Mouse (Mus musculus) MEL (cell line): Measurements from ENCODE around the gene Vwa8. TPM values are rescaled to one million over a fixed set of nuclear protein-coding genes. Genes with fewer than 3 reads are reported as not detected.

Experiments used
- DNase-seq: peaks from one replicate; pipeline ENCODE4 v3.0.0; 2011; ENCODE audit warnings: low read depth, low spot score
- H3K27ac ChIP-seq: 2 replicates; pipeline ENCODE4 v1.5.1; 2012; ENCODE audit warnings: low read depth, mild to moderate bottlenecking, control low read depth, low read length, moderate library complexity; ENCODE audit not compliant: control insufficient read depth
- H3K27me3 ChIP-seq, 2 experiments: fragments of 150-350 bp in 1 of 2; sonication (generic) in 1 of 2; 2 replicates each; pipeline ENCODE4 v1.6.1; 2012; ENCODE audit warnings: low read length in 2 of 2, mild to moderate bottlenecking in 2 of 2, improper control_type of control experiment in 1 of 2, moderate library complexity in 1 of 2; ENCODE audit not compliant: insufficient read depth in 2 of 2, control insufficient read depth in 1 of 2
- H3K36me3 ChIP-seq, 2 experiments: 2 replicates each; pipeline ENCODE4 v1.6.1; 2012 to 2014; ENCODE audit warnings: low read length in 2 of 2, improper control_type of control experiment in 1 of 2, inconsistent platforms in 1 of 2, mild to moderate bottlenecking in 1 of 2; ENCODE audit not compliant: insufficient read depth in 2 of 2, control insufficient read depth in 1 of 2
- H3K4me1 ChIP-seq, 2 experiments: fragments of 150-350 bp in 1 of 2; sonication (generic) in 1 of 2; 2 replicates each; pipeline ENCODE4 v1.6.1; 2012; ENCODE audit warnings: low read length in 2 of 2, improper control_type of control experiment in 1 of 2, mild to moderate bottlenecking in 1 of 2; ENCODE audit not compliant: insufficient read depth in 2 of 2, control insufficient read depth in 1 of 2
- H3K4me3 ChIP-seq, 2 experiments: fragments of 150-350 bp in 1 of 2; sonication (generic) in 1 of 2; 2 replicates each; pipeline ENCODE4 v1.5.1; 2012; ENCODE audit warnings: low read depth in 2 of 2, low read length in 2 of 2, mild to moderate bottlenecking in 2 of 2, moderate library complexity in 2 of 2, control low read depth in 1 of 2, improper control_type of control experiment in 1 of 2; ENCODE audit not compliant: control insufficient read depth in 1 of 2, insufficient read depth in 1 of 2
- H3K79me2 ChIP-seq: 2 replicates; pipeline ENCODE4 v1.6.1; 2012; ENCODE audit warnings: mild to moderate bottlenecking, low read length, moderate library complexity; ENCODE audit not compliant: control insufficient read depth, poor library complexity, insufficient read depth
- H3K9ac ChIP-seq: 2 replicates; pipeline ENCODE4 v1.6.1; 2012; ENCODE audit warnings: low read depth, mild to moderate bottlenecking, control low read depth, low read length, moderate library complexity; ENCODE audit not compliant: control insufficient read depth, poor library complexity, severe bottlenecking
- H3K9me3 ChIP-seq: fragments of 150-350 bp; sonication (generic); replicated peaks from 2 replicates; pipeline ENCODE4 v1.6.1; 2012; ENCODE audit warnings: mild to moderate bottlenecking, low read length, improper control_type of control experiment, moderate library complexity; ENCODE audit not compliant: insufficient read depth
- CTCF ChIP-seq, 3 experiments: IDR thresholded peaks in 2 of 3; conservative IDR thresholded peaks in 1 of 3; 2 replicates each; pipeline ENCODE4 v1.5.1; 2011 to 2012; ENCODE audit warnings: low read length in 3 of 3, low read depth in 2 of 3, mild to moderate bottlenecking in 2 of 3, improper control_type of control experiment in 1 of 3, inconsistent platforms in 1 of 3, mixed read lengths in 1 of 3, moderate library complexity in 1 of 3; ENCODE audit not compliant: control insufficient read depth in 1 of 3, insufficient read depth in 1 of 3, poor library complexity in 1 of 3, severe bottlenecking in 1 of 3
- E2F4 ChIP-seq: IDR thresholded peaks from 2 replicates; pipeline ENCODE4 v1.6.1; 2011; ENCODE audit warnings: low read depth, low read length, improper control_type of control experiment, borderline replicate concordance
- ETS1 ChIP-seq: IDR thresholded peaks from 2 replicates; pipeline ENCODE4 v1.6.1; 2012; ENCODE audit warnings: low read depth, mild to moderate bottlenecking, inconsistent platforms, low read length, improper control_type of control experiment, moderate library complexity
- GABPA ChIP-seq: IDR thresholded peaks from 2 replicates; pipeline ENCODE4 v1.6.1; 2012; ENCODE audit warnings: low read depth, mild to moderate bottlenecking, inconsistent platforms, low read length, improper control_type of control experiment, moderate library complexity
- KAT2A ChIP-seq: conservative IDR thresholded peaks from 2 replicates; pipeline ENCODE4 v1.6.1; 2012; ENCODE audit warnings: low read depth, low read length, improper control_type of control experiment, inconsistent platforms
- MAFK ChIP-seq: IDR thresholded peaks from 2 replicates; pipeline ENCODE4 v1.6.1; 2011; ENCODE audit warnings: low read depth, mild to moderate bottlenecking, low read length, improper control_type of control experiment, borderline replicate concordance
- MAX ChIP-seq: IDR thresholded peaks from 2 replicates; pipeline ENCODE4 v1.6.1; 2011; ENCODE audit warnings: low read length, improper control_type of control experiment
- MAZ ChIP-seq: IDR thresholded peaks from 2 replicates; pipeline ENCODE4 v1.6.1; 2012; ENCODE audit warnings: low read depth, mild to moderate bottlenecking, inconsistent platforms, low read length, improper control_type of control experiment
- MXI1 ChIP-seq: IDR thresholded peaks from 2 replicates; pipeline ENCODE4 v1.6.1; 2011; ENCODE audit warnings: mild to moderate bottlenecking, low read depth, low read length, improper control_type of control experiment
- NRF1 ChIP-seq: IDR thresholded peaks from 2 replicates; pipeline ENCODE4 v1.6.1; 2014; ENCODE audit warnings: low read depth, mild to moderate bottlenecking, inconsistent platforms, low read length, improper control_type of control experiment, moderate library complexity; ENCODE audit not compliant: poor library complexity, insufficient read depth, severe bottlenecking
- POLR2AphosphoS5 ChIP-seq: IDR thresholded peaks from 2 replicates; pipeline ENCODE4 v1.6.1; 2012; ENCODE audit warnings: low read depth, borderline replicate concordance, mild to moderate bottlenecking, inconsistent platforms, low read length, moderate library complexity, mixed read lengths
- RAD21 ChIP-seq: IDR thresholded peaks from 2 replicates; pipeline ENCODE4 v1.6.1; 2011; ENCODE audit warnings: mild to moderate bottlenecking, low read depth, low read length, improper control_type of control experiment
- RCOR1 ChIP-seq: IDR thresholded peaks from 2 replicates; pipeline ENCODE4 v1.6.1; 2012; ENCODE audit warnings: low read depth, mild to moderate bottlenecking, inconsistent platforms, low read length, improper control_type of control experiment
- SIN3A ChIP-seq: IDR thresholded peaks from 2 replicates; pipeline ENCODE4 v1.6.1; 2012; ENCODE audit warnings: low read length, improper control_type of control experiment, inconsistent platforms
- TAL1 ChIP-seq: IDR thresholded peaks from 2 replicates; pipeline ENCODE4 v1.6.1; 2012; ENCODE audit warnings: mild to moderate bottlenecking, inconsistent platforms, low read length, moderate library complexity, mixed read lengths
- TBP ChIP-seq: IDR thresholded peaks from 2 replicates; pipeline ENCODE4 v1.8.0; 2011; ENCODE audit warnings: low read depth, low read length, improper control_type of control experiment
- TCF12 ChIP-seq: IDR thresholded peaks from 2 replicates; pipeline ENCODE4 v1.6.1; 2014; ENCODE audit warnings: low read depth, mild to moderate bottlenecking, inconsistent platforms, low read length, improper control_type of control experiment, moderate library complexity
- USF2 ChIP-seq, 2 experiments: IDR thresholded peaks; 2 replicates each; pipeline ENCODE4 v1.6.1; 2011 to 2012; ENCODE audit warnings: improper control_type of control experiment in 2 of 2, low read length in 2 of 2, borderline replicate concordance in 1 of 2, inconsistent platforms in 1 of 2, low read depth in 1 of 2, mild to moderate bottlenecking in 1 of 2; ENCODE audit not compliant: insufficient read depth in 1 of 2
- ZC3H11A ChIP-seq: IDR thresholded peaks from 2 replicates; pipeline ENCODE4 v1.6.1; 2012; ENCODE audit warnings: low read depth, mild to moderate bottlenecking, inconsistent platforms, low read length, improper control_type of control experiment
- ZKSCAN1 ChIP-seq: IDR thresholded peaks from 2 replicates; pipeline ENCODE4 v1.6.1; 2012; ENCODE audit warnings: low read depth, mild to moderate bottlenecking, inconsistent platforms, low read length, improper control_type of control experiment, moderate library complexity
- ZNF384 ChIP-seq: IDR thresholded peaks from 2 replicates; pipeline ENCODE4 v1.6.1; 2012; ENCODE audit warnings: low read depth, mild to moderate bottlenecking, inconsistent platforms, low read length, improper control_type of control experiment
- polyA plus RNA-seq, 2 experiments: library from polyadenylated mRNA; stranded (reverse) in 1 of 2; unstranded in 1 of 2; fragments of >175 nt in 1 of 2; fragments of >200 nt in 1 of 2; gene quantifications; 2 replicates each; pipeline versions ENCODE4 v1.2.1 to v1.2.4; 2012; ENCODE audit warnings: low replicate concordance in 2 of 2, low read depth in 1 of 2; ENCODE audit not compliant: insufficient read length in 2 of 2, insufficient read depth in 1 of 2, missing spikeins in 1 of 2
- total RNA-seq: library from RNA; depleted of rRNA; stranded (reverse); fragments of 300-350 nt; gene quantifications from 2 replicates; pipeline ENCODE4 v1.2.3, GENCODE M21; 2012

Gene Vwa8
- total and polyA plus RNA-seq, 3 experiments, result 12.4 to 19.6 TPM; not detected in 1

GRCm38 (mm10) chr14:78861156-78861555, 12.3 kb downstream of the Vwa8 start:
- no peak for TF ChIP-seq POLR2AphosphoS5
- TF ChIP-seq ZNF384, result no peak
- TF ChIP-seq ZC3H11A, result no peak
- TF ChIP-seq SIN3A, result no peak
- no peak for TF ChIP-seq RCOR1
- no peak for TF ChIP-seq TBP
- TF ChIP-seq MAZ, result no peak
- TF ChIP-seq MAX, result no peak
- TF ChIP-seq CTCF (IDR thresholded peaks at IDR 0.05 in 2 of 3, conservative IDR thresholded peaks at IDR 0.05 in 1 of 3; ENCODE audit: control insufficient read depth in 1 of 3, insufficient read depth in 1 of 3, low read depth in 2 of 3, low read length in 3 of 3, poor library complexity in 1 of 3, severe bottlenecking in 1 of 3), result peak in 1 of 3 experiments; percentile 6; a peak in 1 of 6 replicates
- no peak for TF ChIP-seq ZKSCAN1
- TF ChIP-seq NRF1, result no peak
- no peak for TF ChIP-seq MAFK
- TF ChIP-seq MXI1, result no peak
- no peak for TF ChIP-seq KAT2A
- no peak for TF ChIP-seq USF2 (IDR thresholded peaks at IDR 0.05; ENCODE audit: borderline replicate concordance in 1 of 2, insufficient read depth in 1 of 2, low read depth in 1 of 2, low read length in 2 of 2)
- TF ChIP-seq TCF12, result no peak
- TF ChIP-seq RAD21, result peak; percentile 4
- TF ChIP-seq TAL1, result no peak

GRCm38 (mm10) chr14:78870036-78870435, 21.2 kb downstream of the Vwa8 start:
- H3K79me2 ChIP-seq, result no peaks in the 10 kb centered on the region
- H3K4me3 ChIP-seq, result no peak overlapping the region
- H3K27ac ChIP-seq, result no peak overlapping the region
- H3K27me3 ChIP-seq, result no peaks in the 10 kb centered on the region
- H3K9ac ChIP-seq, result no peak overlapping the region
- H3K9me3 ChIP-seq, result no peaks in the 10 kb centered on the region
- H3K36me3 ChIP-seq, result no peaks in the 10 kb centered on the region; a peak in 1 of 4 replicates
- no peak for DNase-seq
- no peak for TF ChIP-seq GABPA
- TF ChIP-seq ETS1, result no peak
- TF ChIP-seq E2F4, result no peak
- no peaks in the 10 kb centered on the region for H3K4me1 ChIP-seq

More at GRCm38 (mm10) chr14:78861156-78861555, 12.3 kb downstream of the Vwa8 start:
- Histone ChIP-seq H3K9me3 (no peaks in the 10 kb centered on the region), H3K9ac (no peak overlapping the region), H3K27me3 (no peaks in the 10 kb centered on the region), H3K4me3 (no peak overlapping the region), H3K79me2 (no peaks in the 10 kb centered on the region), H3K4me1 (peaks cover 7 to 9% of the 10 kb centered on the region in 2 experiments; a peak in 2 of 4 replicates), H3K36me3 (peaks cover 0 to 3% of the 10 kb centered on the region in 2 experiments; a peak in 1 of 4 replicates), H3K27ac (no peak overlapping the region)
- DNase-seq, result no peak
